Mouse (Mus musculus): ENCODE results near the gene Mycbp. TPM values are rescaled to one million over a fixed set of nuclear protein-coding genes. Genes with fewer than 3 reads are reported as not detected.

Mycbp gene
- polyA plus RNA-seq, 1 experiment from 2014 or later = 59.9 TPM

GRCm38 (mm10) chr4:123949649-123950048 is 45.0 kb downstream of the Mycbp start:
- no peaks in the 10 kb centered on the region for H3K36me3 ChIP-seq (ENCODE audit: control insufficient read depth, insufficient read depth, low read length)
- H3K4me1 ChIP-seq (replicated peaks; ENCODE audit: control insufficient read depth, insufficient read depth, low read length) = no peaks in the 10 kb centered on the region
- H3K4me2 ChIP-seq (ENCODE audit: low read depth, low read length, severe bottlenecking) = no peak overlapping the region
- no peak overlapping the region for H3K4me3 ChIP-seq (ENCODE audit: low read depth, low read length)
- H3K27me3 ChIP-seq (ENCODE audit: control insufficient read depth, insufficient read depth, low read length) = no peaks in the 10 kb centered on the region
- 82% methylated on average over 10 of the region's 10 CpGs for WGBS
- no peak overlapping the region for H3K27ac ChIP-seq (ENCODE audit: low read depth, low read length)
- no peak overlapping the region for H3K9ac ChIP-seq (ENCODE audit: low read length)
- no peaks in the 10 kb centered on the region for H3K9me3 ChIP-seq (ENCODE audit: control insufficient read depth, low read length)
- no peak for ATAC-seq (replicated peaks; ENCODE audit: low FRiP score)
- no peak for DNase-seq (ENCODE audit: low spot score)

DNA sequence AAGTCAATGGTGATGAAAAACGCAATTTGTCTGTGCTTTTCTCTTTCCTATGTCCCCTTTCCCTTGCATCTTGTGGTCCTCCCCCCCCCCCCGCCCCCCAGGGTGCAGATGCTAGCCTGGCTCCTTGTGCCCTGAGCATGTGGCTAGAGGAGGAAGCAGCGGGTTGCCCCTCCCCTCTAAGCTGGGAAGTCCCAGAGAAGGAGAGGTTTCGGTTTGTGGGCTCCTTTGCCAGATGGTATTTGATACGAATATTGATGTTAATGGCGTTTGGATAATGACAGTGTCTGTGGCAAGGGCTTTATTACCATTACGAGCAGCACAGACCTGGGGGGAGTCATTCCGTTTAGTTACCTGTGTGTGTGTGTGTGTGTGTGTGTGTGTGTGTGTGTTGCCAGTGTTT is 47.4 kb downstream of the Mycbp start:
- H3K27me3 ChIP-seq (ENCODE audit: control insufficient read depth, insufficient read depth, low read length) = peaks cover 7% of the 10 kb centered on the region; the same call in 1 of the 2 replicates
- DNase-seq (ENCODE audit: low spot score) (no peak), ATAC-seq (replicated peaks; ENCODE audit: low FRiP score) (no peak)
- no peak overlapping the region for H3K4me2 ChIP-seq (ENCODE audit: low read depth, low read length, severe bottlenecking)
- no peak overlapping the region for H3K9ac ChIP-seq (ENCODE audit: low read length)
- no peak overlapping the region for H3K4me3 ChIP-seq (ENCODE audit: low read depth, low read length)
- H3K9me3 ChIP-seq (ENCODE audit: control insufficient read depth, low read length) = no peaks in the 10 kb centered on the region
- no peaks in the 10 kb centered on the region for H3K36me3 ChIP-seq (ENCODE audit: control insufficient read depth, insufficient read depth, low read length)
- no peaks in the 10 kb centered on the region; the same call in 1 of the 2 replicates for H3K4me1 ChIP-seq (replicated peaks; ENCODE audit: control insufficient read depth, insufficient read depth, low read length)
- whole genome bisulfite sequencing = 62% methylated on average over 7 of the region's 8 CpGs
- no peak overlapping the region for H3K27ac ChIP-seq (ENCODE audit: low read depth, low read length)

DNA sequence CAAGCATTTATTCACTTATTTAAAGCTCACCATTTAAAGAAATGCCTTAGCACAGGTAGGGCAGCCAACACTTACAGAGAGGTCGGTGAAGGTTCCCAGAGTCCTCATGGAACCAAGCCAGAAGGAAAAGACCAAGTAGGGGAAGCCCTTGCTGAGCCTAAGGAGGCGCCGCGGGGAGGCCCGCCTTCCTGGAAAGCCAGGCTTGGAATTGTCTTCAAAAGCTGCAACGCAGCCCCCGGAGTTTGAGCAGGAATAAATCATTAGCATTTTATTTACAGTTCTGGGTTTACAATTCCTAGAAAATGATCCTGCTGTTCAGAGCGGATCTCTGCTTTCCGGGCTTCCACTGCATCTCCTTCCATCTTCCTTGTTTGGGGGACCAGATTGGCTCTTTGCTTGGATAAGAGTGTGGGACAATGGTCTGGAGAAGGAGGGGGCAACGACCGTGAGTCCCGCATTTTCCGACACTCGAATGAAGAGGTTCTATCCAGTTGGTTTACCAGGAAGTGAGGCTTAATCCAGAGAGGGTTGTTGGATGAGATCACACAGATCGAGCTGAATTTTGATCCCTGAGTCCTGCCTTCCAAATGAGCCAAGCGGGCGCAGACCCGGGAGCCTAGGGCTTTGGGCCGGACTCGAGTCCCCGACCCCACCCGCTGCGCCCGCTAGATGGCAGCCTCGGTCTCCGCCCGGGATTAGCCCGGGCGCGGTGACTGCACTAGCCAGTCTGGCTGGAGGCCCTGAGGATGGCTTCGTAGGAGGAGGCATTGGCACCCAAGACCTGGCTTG is 52.3 kb downstream of the Mycbp start:
- Histone ChIP-seq H3K4me2 (ENCODE audit: low read depth, low read length, severe bottlenecking) (peak overlapping the region; percentile 45), H3K9ac (ENCODE audit: low read length) (peak overlapping the region; percentile 28; the same call in 1 of the 2 replicates), H3K4me1 (replicated peaks; ENCODE audit: control insufficient read depth, insufficient read depth, low read length) (peaks cover 3% of the 10 kb centered on the region; the same call in 1 of the 2 replicates), H3K27me3 (ENCODE audit: control insufficient read depth, insufficient read depth, low read length) (peaks cover 9% of the 10 kb centered on the region; the same call in 1 of the 2 replicates), H3K36me3 (ENCODE audit: control insufficient read depth, insufficient read depth, low read length) (no peaks in the 10 kb centered on the region), H3K9me3 (ENCODE audit: control insufficient read depth, low read length) (no peaks in the 10 kb centered on the region), H3K4me3 (ENCODE audit: low read depth, low read length) (peak overlapping the region; percentile 10; the same call in 1 of the 2 replicates), H3K27ac (ENCODE audit: low read depth, low read length) (no peak overlapping the region)
- ATAC-seq (replicated peaks; ENCODE audit: low FRiP score) (peak; percentile 80), DNase-seq (ENCODE audit: low spot score) (peak; percentile 95)
- WGBS = 6% methylated on average over 31 of the region's 31 CpGs

DNA sequence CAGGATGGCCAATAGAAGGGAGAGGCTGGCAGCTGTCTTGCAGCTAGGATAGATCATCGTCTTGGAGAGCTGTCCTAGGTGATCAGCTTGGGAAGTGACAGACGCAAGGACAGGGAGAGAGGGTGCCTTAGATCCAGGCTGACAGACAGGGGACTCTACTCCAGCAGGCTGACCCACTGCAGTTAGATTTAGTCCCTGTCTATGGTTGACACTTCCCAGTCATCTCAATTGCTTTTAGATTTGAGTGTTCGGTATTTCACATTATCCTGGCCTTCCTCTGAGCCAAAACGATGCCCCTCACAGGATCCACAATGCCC is 52.8 kb downstream of the Mycbp start:
- Histone ChIP-seq H3K36me3 (ENCODE audit: control insufficient read depth, insufficient read depth, low read length) (no peaks in the 10 kb centered on the region), H3K4me3 (ENCODE audit: low read depth, low read length) (no peak overlapping the region), H3K9ac (ENCODE audit: low read length) (no peak overlapping the region), H3K9me3 (ENCODE audit: control insufficient read depth, low read length) (no peaks in the 10 kb centered on the region), H3K27me3 (ENCODE audit: control insufficient read depth, insufficient read depth, low read length) (peaks cover 9% of the 10 kb centered on the region; the same call in 1 of the 2 replicates), H3K4me1 (replicated peaks; ENCODE audit: control insufficient read depth, insufficient read depth, low read length) (peaks cover 6% of the 10 kb centered on the region; the same call in 1 of the 2 replicates), H3K27ac (ENCODE audit: low read depth, low read length) (no peak overlapping the region), H3K4me2 (ENCODE audit: low read depth, low read length, severe bottlenecking) (peak overlapping the region; percentile 45; the same call in 1 of the 2 replicates)
- ATAC-seq (replicated peaks; ENCODE audit: low FRiP score) (no peak), DNase-seq (ENCODE audit: low spot score) (no peak)
- WGBS = 51% methylated on average over 4 of the region's 4 CpGs

DNA sequence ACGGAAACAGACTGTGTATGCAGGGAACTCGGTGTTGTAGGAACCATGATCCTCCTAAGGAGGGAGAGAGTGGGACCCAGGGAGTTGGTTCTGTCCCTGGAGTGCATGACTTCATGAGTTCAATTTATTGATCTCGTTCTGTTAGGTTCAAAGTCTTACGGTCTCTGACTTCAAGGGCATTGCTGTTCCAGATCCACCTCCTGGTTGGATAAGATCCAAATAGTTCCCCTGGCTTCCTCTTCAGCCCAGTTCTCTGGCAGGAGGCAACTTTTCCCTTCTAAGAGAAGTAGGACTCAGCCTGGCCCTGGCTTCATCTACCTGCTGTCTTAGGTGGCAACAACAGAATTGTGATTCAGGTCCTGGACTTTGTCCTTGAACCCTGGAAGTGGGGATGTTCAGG is 53.3 kb downstream of the Mycbp start:
- DNase-seq (ENCODE audit: low spot score) = no peak
- no peak overlapping the region for H3K9ac ChIP-seq (ENCODE audit: low read length)
- WGBS = 71% methylated on average over 4 of the region's 4 CpGs
- no peaks in the 10 kb centered on the region for H3K36me3 ChIP-seq (ENCODE audit: control insufficient read depth, insufficient read depth, low read length)
- no peak overlapping the region for H3K27ac ChIP-seq (ENCODE audit: low read depth, low read length)
- H3K4me2 ChIP-seq (ENCODE audit: low read depth, low read length, severe bottlenecking) = no peak overlapping the region
- H3K27me3 ChIP-seq (ENCODE audit: control insufficient read depth, insufficient read depth, low read length) = peaks cover 9% of the 10 kb centered on the region; the same call in 1 of the 2 replicates
- no peak overlapping the region for H3K4me3 ChIP-seq (ENCODE audit: low read depth, low read length)
- H3K4me1 ChIP-seq (replicated peaks; ENCODE audit: control insufficient read depth, insufficient read depth, low read length) = peaks cover 6% of the 10 kb centered on the region; the same call in 1 of the 2 replicates
- H3K9me3 ChIP-seq (ENCODE audit: control insufficient read depth, low read length) = no peaks in the 10 kb centered on the region
- ATAC-seq (replicated peaks; ENCODE audit: low FRiP score) = no peak

DNA sequence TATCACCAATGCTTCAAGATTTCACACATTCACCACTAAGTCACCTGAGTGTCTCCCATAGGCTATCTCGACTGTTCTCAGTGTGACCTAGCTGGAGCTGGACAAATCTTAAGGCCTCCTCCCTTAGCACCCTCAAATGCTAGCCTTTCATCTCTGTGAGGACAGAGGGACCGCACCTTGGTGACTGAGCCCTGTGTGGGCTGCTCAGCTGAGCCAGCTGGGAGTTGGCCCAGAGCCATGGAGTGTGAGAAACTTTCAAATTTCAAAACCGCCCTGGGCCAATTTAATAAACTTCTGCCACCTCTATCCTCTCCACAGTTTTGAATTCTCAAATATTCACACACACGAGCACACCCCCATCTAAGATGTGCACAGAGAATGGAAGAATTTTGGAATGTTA is 56.3 kb downstream of the Mycbp start:
- Histone ChIP-seq H3K36me3 (ENCODE audit: control insufficient read depth, insufficient read depth, low read length) (no peaks in the 10 kb centered on the region), H3K9me3 (ENCODE audit: control insufficient read depth, low read length) (no peaks in the 10 kb centered on the region), H3K4me2 (ENCODE audit: low read depth, low read length, severe bottlenecking) (no peak overlapping the region), H3K27ac (ENCODE audit: low read depth, low read length) (no peak overlapping the region), H3K27me3 (ENCODE audit: control insufficient read depth, insufficient read depth, low read length) (peaks cover 11% of the 10 kb centered on the region; the same call in 1 of the 2 replicates), H3K4me1 (replicated peaks; ENCODE audit: control insufficient read depth, insufficient read depth, low read length) (peaks cover 6% of the 10 kb centered on the region; the same call in 1 of the 2 replicates), H3K4me3 (ENCODE audit: low read depth, low read length) (no peak overlapping the region), H3K9ac (ENCODE audit: low read length) (no peak overlapping the region)
- ATAC-seq (replicated peaks; ENCODE audit: low FRiP score) = no peak
- WGBS = 63% methylated on average over 4 of the region's 4 CpGs
- no peak for DNase-seq (ENCODE audit: low spot score)

Other genes starting within 250 kb of the Mycbp start
- 78.1 and 88.8 TPM in 2 replicates for gene Macf1, start 220.5 kb upstream of the Mycbp start, polyA plus RNA-seq (2014; fragmentation: Nextera tagmentation; extraction: Ambion mirVana)
- 291 and 296 TPM in 2 replicates for gene Ndufs5, start 186.6 kb upstream of the Mycbp start, polyA plus RNA-seq (2014; fragmentation: Nextera tagmentation; extraction: Ambion mirVana)
- gene Akirin1, start 154.5 kb upstream of the Mycbp start, polyA plus RNA-seq (2014; fragmentation: Nextera tagmentation; extraction: Ambion mirVana) = 86.9 and 88.4 TPM in 2 replicates
- 0.68 and 1.4 TPM in 2 replicates for gene Rhbdl2, start 117.0 kb upstream of the Mycbp start, polyA plus RNA-seq (2014; fragmentation: Nextera tagmentation; extraction: Ambion mirVana)
- gene 4933427I04Rik, start 45.2 kb upstream of the Mycbp start, polyA plus RNA-seq (2014; fragmentation: Nextera tagmentation; extraction: Ambion mirVana) = not detected in 2 replicates
- 42.6 and 47.5 TPM in 2 replicates for gene Rragc, start 12.6 kb downstream of the Mycbp start, polyA plus RNA-seq (2014; fragmentation: Nextera tagmentation; extraction: Ambion mirVana)
- gene 4930535I16Rik, start 13.2 kb downstream of the Mycbp start, polyA plus RNA-seq (2014; fragmentation: Nextera tagmentation; extraction: Ambion mirVana) = not detected in 2 replicates